Mouse (Mus musculus) hindbrain, embryonic 12.5 days (tissue): ENCODE results near the gene Zscan4-ps1. TPM values are rescaled to one million over a fixed set of nuclear protein-coding genes. Genes with fewer than 3 reads are reported as not detected.
"Not testable (repeated sequence)": the region's sequence is repeated elsewhere in the genome, so short reads cannot be mapped to it uniquely, and the experiment has no call there.

Experiments used
- ATAC-seq: fragments of 200-750 bp; cut with Nextera tagmentation; 2 replicates; pipeline ENCODE4 v1.8.0; 2017; ENCODE audit warnings: moderate TSS enrichment; ENCODE audit not compliant: low FRiP score
- H3K27ac ChIP-seq: fragments of 300-500 bp; sonication (generic); 2 replicates; pipeline ENCODE4 v1.5.1; 2016; ENCODE audit warnings: mild to moderate bottlenecking
- H3K27me3 ChIP-seq: fragments of 300-500 bp; sonication (generic); 2 replicates; pipeline ENCODE4 v1.6.1; 2016; ENCODE audit warnings: mild to moderate bottlenecking
- H3K36me3 ChIP-seq: fragments of 300-500 bp; sonication (generic); 2 replicates; pipeline ENCODE4 v1.6.1; 2016; ENCODE audit warnings: mild to moderate bottlenecking
- H3K4me1 ChIP-seq: fragments of 300-500 bp; sonication (generic); 2 replicates; pipeline ENCODE4 v1.6.1; 2016
- H3K4me2 ChIP-seq: fragments of 300-500 bp; sonication (generic); replicated peaks from 2 replicates; pipeline ENCODE4 v1.6.1; 2016; ENCODE audit warnings: mild to moderate bottlenecking
- H3K4me3 ChIP-seq: fragments of 300-500 bp; sonication (generic); 2 replicates; pipeline ENCODE4 v1.5.1; 2016; ENCODE audit warnings: mild to moderate bottlenecking
- H3K9ac ChIP-seq: fragments of 300-500 bp; sonication (generic); 2 replicates; pipeline ENCODE4 v1.6.1; 2016; ENCODE audit warnings: mild to moderate bottlenecking, moderate library complexity
- H3K9me3 ChIP-seq: fragments of 300-500 bp; sonication (generic); replicated peaks from 2 replicates; pipeline ENCODE4 v1.6.1; 2016; ENCODE audit warnings: mild to moderate bottlenecking
- WGBS: fragments of 180-500 bp; shearing (Covaris S2); methylation state at CpG from one replicate; pipeline ENCODE4 v1.1.7; 2016; 5-methylcytosine and 5-hydroxymethylcytosine counted together
- polyA plus RNA-seq: library from polyadenylated mRNA; unstranded; fragments of >200 nt; fragmentation: Nextera tagmentation; extraction: Ambion mirVana; gene quantifications from 2 replicates; pipeline ENCODE4 v1.2.1, GENCODE M21; 2016

The Zscan4-ps1 gene
- not detected in 2 replicates for polyA plus RNA-seq

GRCm38 (mm10) chr7:11069591-11069990, at the start of gene Zscan4-ps1:
Gene Zscan4-ps1, minus strand, starts transcription at chr7:11069691.
- H3K4me3 ChIP-seq, H3K27ac ChIP-seq, H3K36me3 ChIP-seq, ATAC-seq, H3K27me3 ChIP-seq, H3K4me1 ChIP-seq, H3K9ac ChIP-seq, H3K4me2 ChIP-seq: not testable (repeated sequence)
- H3K9me3 ChIP-seq: peaks cover 14% of the 10 kb centered on the region
- WGBS: 88% methylated on average over 2 of the region's 2 CpGs

Other genes starting within 250 kb of the Zscan4-ps1 start
- not detected in 2 replicates for gene Zscan4b, start 164.6 kb downstream of the Zscan4-ps1 start, polyA plus RNA-seq
- not detected in 2 replicates for gene Zscan4c, start 63.9 kb downstream of the Zscan4-ps1 start, polyA plus RNA-seq
- gene Zscan4d, start 96.5 kb upstream of the Zscan4-ps1 start, polyA plus RNA-seq: not detected in 2 replicates
- not detected in 2 replicates for gene Zscan4e, start 241.0 kb upstream of the Zscan4-ps1 start, polyA plus RNA-seq